Mouse (Mus musculus) neural tube, embryonic 15.5 days (tissue): ENCODE results near the gene Wdr43. TPM values are rescaled to one million over a fixed set of nuclear protein-coding genes. Genes with fewer than 3 reads are reported as not detected.

Source experiments
- ATAC-seq: fragments of 200-750 bp; cut with Nextera tagmentation; 2 replicates; pipeline ENCODE4 v1.8.0; 2017; ENCODE audit warnings: mild to moderate bottlenecking, moderate TSS enrichment, moderate library complexity; ENCODE audit not compliant: low FRiP score
- H3K27ac ChIP-seq: fragments of 300-500 bp; sonication (generic); replicated peaks from 2 replicates; pipeline ENCODE4 v1.5.1; 2015; ENCODE audit warnings: mild to moderate bottlenecking, inconsistent platforms
- H3K27me3 ChIP-seq: fragments of 300-500 bp; sonication (generic); replicated peaks from 2 replicates; pipeline ENCODE4 v1.6.1; 2015; ENCODE audit warnings: inconsistent platforms
- H3K36me3 ChIP-seq: fragments of 300-500 bp; sonication (generic); 2 replicates; pipeline ENCODE4 v1.6.1; 2015; ENCODE audit warnings: inconsistent platforms
- H3K4me1 ChIP-seq: fragments of 300-500 bp; sonication (generic); 2 replicates; pipeline ENCODE4 v1.6.1; 2015; ENCODE audit warnings: inconsistent platforms
- H3K4me2 ChIP-seq: fragments of 300-500 bp; sonication (generic); 2 replicates; pipeline ENCODE4 v1.6.1; 2015; ENCODE audit warnings: inconsistent platforms, mild to moderate bottlenecking, moderate library complexity
- H3K4me3 ChIP-seq: fragments of 300-500 bp; sonication (generic); replicated peaks from 2 replicates; pipeline ENCODE4 v1.5.1; 2015; ENCODE audit warnings: mild to moderate bottlenecking, inconsistent platforms
- H3K9ac ChIP-seq: fragments of 300-500 bp; sonication (generic); replicated peaks from 2 replicates; pipeline ENCODE4 v1.6.1; 2015; ENCODE audit warnings: mild to moderate bottlenecking, inconsistent platforms
- H3K9me3 ChIP-seq: fragments of 300-500 bp; sonication (generic); replicated peaks from 2 replicates; pipeline ENCODE4 v1.6.1; 2016; ENCODE audit warnings: inconsistent platforms
- WGBS: fragments of 180-500 bp; shearing (Covaris S2); methylation state at CpG from one replicate; pipeline ENCODE4 v1.1.7; 2015; ENCODE audit warnings: mixed read lengths; 5-methylcytosine and 5-hydroxymethylcytosine counted together
- polyA plus RNA-seq: library from polyadenylated mRNA; unstranded; fragments of >200 nt; fragmentation: Nextera tagmentation; extraction: Ambion mirVana; gene quantifications from 2 replicates; pipeline ENCODE4 v1.2.1, GENCODE M21; 2015

The Wdr43 gene
- polyA plus RNA-seq, 1 experiment from 2014 or later, result 38.0 TPM

DNA sequence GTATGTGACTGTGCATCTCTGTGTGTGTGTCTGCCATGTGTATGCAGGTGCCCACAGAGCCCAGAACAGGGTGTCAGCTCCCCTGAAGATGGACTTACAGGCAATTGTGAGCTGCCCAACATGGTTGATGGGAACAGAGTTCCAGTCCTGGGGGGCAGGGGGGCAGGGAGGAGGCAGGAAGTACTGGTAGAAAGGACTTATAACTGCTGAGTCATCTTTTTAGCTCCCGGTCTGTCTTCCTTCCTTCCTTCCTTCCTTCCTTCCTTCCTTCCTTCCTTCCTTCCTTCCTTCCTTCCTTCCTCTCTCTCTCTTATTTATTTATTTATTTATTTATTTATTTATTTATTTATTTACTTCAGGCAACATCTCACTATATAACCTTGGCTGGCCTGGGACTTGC, 48.5 kb downstream of the Wdr43 start:
- H3K9ac ChIP-seq, result no peak overlapping the region
- H3K4me2 ChIP-seq, result no peak overlapping the region
- WGBS, result 69% methylated on average over 1 of the region's 1 CpGs
- no peaks in the 10 kb centered on the region for H3K9me3 ChIP-seq
- H3K36me3 ChIP-seq, result no peaks in the 10 kb centered on the region
- no peak for ATAC-seq
- H3K27me3 ChIP-seq, result no peaks in the 10 kb centered on the region
- peaks cover 5% of the 10 kb centered on the region; the same call in 1 of the 2 replicates for H3K4me1 ChIP-seq
- H3K27ac ChIP-seq, result no peak overlapping the region
- H3K4me3 ChIP-seq, result no peak overlapping the region

DNA sequence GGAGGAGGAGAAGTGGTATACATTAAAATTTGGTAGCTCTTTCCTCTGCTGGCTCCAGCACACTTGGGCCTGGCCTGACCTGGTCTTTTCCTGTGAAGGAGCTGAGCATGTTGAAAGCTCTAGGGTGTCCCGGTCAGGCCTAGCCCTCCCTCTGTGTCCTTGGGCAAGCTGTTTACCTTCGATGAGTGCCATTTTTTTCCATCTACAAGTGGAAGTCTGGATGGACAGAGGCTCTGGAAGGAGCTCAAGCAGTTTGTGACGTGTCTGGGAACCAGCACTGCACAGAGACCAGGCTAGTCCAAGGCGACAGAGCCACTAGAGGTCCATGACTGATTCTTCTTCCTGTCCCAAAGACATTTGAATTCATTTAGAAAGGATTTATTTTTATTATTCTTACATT, 49.5 kb downstream of the Wdr43 start:
- WGBS, result 90% methylated on average over 4 of the region's 4 CpGs

DNA sequence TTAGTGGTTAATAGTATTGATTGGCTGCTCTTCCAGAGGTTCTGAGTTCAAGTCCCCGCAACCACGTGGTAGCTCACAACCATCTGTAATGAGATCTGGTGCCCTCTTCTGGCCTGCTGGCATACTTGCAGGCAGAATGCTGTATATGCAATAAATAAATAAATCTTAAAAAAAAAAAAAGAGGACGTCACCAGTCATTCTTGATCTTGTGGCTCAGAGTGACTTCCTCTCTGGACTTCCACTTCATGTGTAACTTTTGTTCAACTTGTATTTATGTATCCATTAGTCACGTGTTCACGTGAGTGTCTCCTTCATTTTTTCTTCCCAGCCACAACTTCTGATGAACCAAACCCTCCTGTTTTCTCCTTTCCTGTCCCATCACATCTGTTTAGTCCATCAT, 53.8 kb downstream of the Wdr43 start:
- WGBS, result 81% methylated on average over 5 of the region's 5 CpGs
- ATAC-seq, result no peak

More for the DNA sequence above, 49.5 kb downstream of the Wdr43 start:
- no peak overlapping the region for H3K27ac ChIP-seq
- H3K27me3 ChIP-seq, result no peaks in the 10 kb centered on the region
- H3K4me3 ChIP-seq, result no peak overlapping the region
- H3K4me1 ChIP-seq, result peaks cover 5% of the 10 kb centered on the region; the same call in 1 of the 2 replicates
- no peak for ATAC-seq
- no peak overlapping the region for H3K9ac ChIP-seq
- H3K9me3 ChIP-seq, result no peaks in the 10 kb centered on the region
- H3K36me3 ChIP-seq, result no peaks in the 10 kb centered on the region
- H3K4me2 ChIP-seq, result no peak overlapping the region

DNA sequence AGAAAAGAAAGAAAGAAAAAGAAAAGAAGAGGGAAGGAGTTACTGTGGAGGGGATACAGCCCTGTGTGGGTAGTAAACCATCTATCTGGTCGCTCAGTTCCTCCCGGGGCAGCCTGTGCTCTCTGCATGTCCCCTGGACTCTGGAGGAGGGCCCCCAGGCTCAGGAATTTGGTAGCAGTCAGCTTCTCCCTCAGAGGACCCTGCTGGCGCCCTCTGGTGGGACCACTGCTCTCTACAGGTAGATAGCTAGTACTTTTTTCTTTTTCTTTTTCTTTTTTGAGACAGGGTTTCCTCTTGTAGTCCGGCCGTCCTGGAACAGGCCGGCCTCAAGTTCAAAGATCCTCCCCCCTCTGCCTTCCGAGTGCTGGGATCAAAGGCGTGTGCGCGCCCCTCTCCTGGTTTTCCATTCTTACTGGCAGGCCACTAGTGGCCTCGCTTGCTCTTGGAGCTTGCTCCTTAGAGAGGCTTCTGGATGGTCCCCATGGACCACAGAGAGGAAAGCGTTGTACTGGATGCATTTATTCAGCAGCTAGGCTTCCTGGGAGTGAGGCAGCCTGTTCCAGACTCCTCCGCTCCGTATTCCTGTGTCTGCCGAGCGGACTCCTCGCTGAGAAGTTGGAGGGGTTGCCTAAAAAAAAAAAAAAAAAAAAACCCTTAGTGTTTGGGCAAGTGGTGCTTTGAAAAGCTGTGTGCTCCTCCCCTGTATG, 56.3 kb downstream of the Wdr43 start:
- H3K4me2 ChIP-seq, result no peak overlapping the region
- no peak overlapping the region for H3K4me3 ChIP-seq
- no peak overlapping the region for H3K27ac ChIP-seq
- no peaks in the 10 kb centered on the region for H3K27me3 ChIP-seq
- peaks cover 23% of the 10 kb centered on the region for H3K4me1 ChIP-seq
- 61% methylated on average over 17 of the region's 17 CpGs for WGBS
- H3K9ac ChIP-seq, result no peak overlapping the region
- H3K36me3 ChIP-seq, result no peaks in the 10 kb centered on the region
- no peak for ATAC-seq
- H3K9me3 ChIP-seq, result no peaks in the 10 kb centered on the region

More for the DNA sequence above, 53.8 kb downstream of the Wdr43 start:
- no peak overlapping the region for H3K4me2 ChIP-seq
- H3K4me3 ChIP-seq, result no peak overlapping the region
- H3K27me3 ChIP-seq, result no peaks in the 10 kb centered on the region
- no peak overlapping the region for H3K9ac ChIP-seq
- no peak overlapping the region for H3K27ac ChIP-seq
- H3K9me3 ChIP-seq, result no peaks in the 10 kb centered on the region
- H3K36me3 ChIP-seq, result no peaks in the 10 kb centered on the region
- peaks cover 16% of the 10 kb centered on the region for H3K4me1 ChIP-seq

DNA sequence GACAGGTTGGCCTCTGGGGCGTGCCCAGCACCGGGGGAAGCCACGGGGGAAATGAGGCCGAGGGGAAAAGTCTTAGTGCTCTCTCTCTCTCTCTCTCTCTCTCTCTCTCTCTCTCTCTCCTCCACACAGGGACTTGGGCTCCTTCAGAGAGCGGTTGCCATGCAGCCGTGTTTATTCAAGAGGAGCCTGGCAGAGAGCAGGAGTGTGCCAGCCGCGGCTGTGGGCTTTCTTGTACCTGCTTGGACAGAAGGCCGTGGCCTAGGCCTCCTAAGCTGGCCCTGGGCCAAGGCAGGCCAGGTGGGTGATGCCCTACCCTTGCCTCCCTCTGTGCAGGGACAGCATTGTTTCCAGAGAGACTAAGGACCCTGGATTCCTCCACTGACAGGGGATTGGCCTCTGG, 57.4 kb downstream of the Wdr43 start, which contains the start of gene Togaram2:
Gene Togaram2, plus strand, starts transcription at position 170 of the 400 bp plus-strand sequence.
- no peak for ATAC-seq
- Histone ChIP-seq H3K4me1 (peaks cover 23% of the 10 kb centered on the region), H3K4me2 (no peak within 1 kb of the TSS), H3K27me3 (no peaks in the 10 kb centered on the region), H3K36me3 (no peaks in the 10 kb centered on the region), H3K9ac (no peak within 1 kb of the TSS), H3K4me3 (no peak within 1 kb of the TSS), H3K27ac (no peak within 1 kb of the TSS; the same call in 1 of the 2 replicates), H3K9me3 (no peaks in the 10 kb centered on the region)
- WGBS, result 54% methylated on average over 9 of the region's 9 CpGs

DNA sequence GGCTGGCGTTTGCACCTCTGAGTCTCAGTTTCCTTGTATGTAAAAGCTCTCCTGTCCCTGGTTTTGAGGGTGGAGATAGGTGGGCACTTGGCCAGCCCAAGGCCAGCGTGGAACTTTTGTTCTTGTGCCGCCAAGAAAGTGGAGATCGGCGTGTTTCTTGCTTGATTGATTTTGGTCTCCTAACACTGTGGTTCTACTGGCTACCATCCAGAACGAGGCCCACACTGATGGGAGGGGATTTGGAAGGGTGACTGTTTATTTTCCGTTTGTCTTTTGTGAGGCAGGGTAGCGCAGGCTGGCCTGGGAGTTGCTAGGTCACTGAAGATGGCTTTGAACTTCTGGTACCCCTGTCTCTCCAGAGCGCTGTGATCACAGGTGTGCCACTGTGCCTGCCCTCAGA, 58.2 kb downstream of the Wdr43 start:
- Histone ChIP-seq H3K9ac (no peak overlapping the region), H3K9me3 (no peaks in the 10 kb centered on the region), H3K4me1 (peaks cover 23% of the 10 kb centered on the region), H3K27ac (peak overlapping the region; percentile 5; the same call in 1 of the 2 replicates), H3K4me3 (no peak overlapping the region), H3K36me3 (no peaks in the 10 kb centered on the region), H3K27me3 (no peaks in the 10 kb centered on the region), H3K4me2 (no peak overlapping the region)
- 57% methylated on average over 9 of the region's 9 CpGs for WGBS
- ATAC-seq, result 0 out of 2 replicates have a peak, but pooled peaks have one; percentile 43

DNA sequence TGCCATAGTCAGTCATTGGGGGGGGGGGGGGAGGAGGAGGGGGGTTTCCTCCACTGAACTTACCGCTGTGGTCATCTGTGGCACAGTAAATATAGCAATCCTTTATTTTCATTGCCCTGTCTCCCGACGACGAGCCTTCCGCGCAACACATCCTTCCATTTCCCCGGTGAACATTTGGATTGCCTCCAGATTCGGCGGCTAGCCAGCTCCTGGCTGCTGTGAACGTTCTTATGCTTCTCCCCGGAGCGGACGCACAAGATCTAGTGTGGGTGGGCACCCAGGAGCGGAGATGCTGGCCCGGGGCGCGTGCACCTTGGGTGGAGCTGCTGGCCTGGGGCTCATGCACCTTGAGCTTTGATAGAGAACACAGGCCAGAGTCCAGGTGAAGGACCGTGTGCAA, 59.2 kb downstream of the Wdr43 start:
- WGBS, result 63% methylated on average over 18 of the region's 18 CpGs

DNA sequence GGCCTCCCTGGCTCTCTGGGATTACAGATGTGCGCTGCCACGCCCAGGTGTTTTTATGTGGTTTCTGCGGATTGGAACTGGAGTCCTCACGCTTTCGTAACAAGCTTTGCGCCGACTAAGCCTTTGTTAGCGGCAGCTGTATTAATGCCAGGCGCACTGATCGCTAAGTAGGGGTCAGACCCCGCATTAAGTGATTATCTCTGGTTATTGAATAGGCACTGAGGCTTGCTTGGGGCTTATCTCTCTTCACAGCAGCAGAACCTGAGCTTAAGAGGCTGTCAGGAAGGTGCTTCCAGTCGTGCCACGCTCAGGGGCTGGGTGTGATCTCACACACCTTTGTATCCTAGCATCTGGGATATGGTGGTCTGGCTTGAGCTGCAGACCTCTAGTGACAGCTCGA, 66.0 kb downstream of the Wdr43 start:
- 87% methylated on average over 14 of the region's 14 CpGs for WGBS
- no peak for ATAC-seq
- Histone ChIP-seq H3K27ac (no peak overlapping the region), H3K27me3 (no peaks in the 10 kb centered on the region), H3K9ac (no peak overlapping the region), H3K4me1 (no peaks in the 10 kb centered on the region), H3K4me2 (no peak overlapping the region), H3K4me3 (no peak overlapping the region), H3K9me3 (no peaks in the 10 kb centered on the region), H3K36me3 (no peaks in the 10 kb centered on the region)

More for the DNA sequence above, 59.2 kb downstream of the Wdr43 start:
- H3K9ac ChIP-seq, result no peak overlapping the region
- H3K9me3 ChIP-seq, result no peaks in the 10 kb centered on the region
- peaks cover 23% of the 10 kb centered on the region for H3K4me1 ChIP-seq
- no peaks in the 10 kb centered on the region for H3K36me3 ChIP-seq
- no peaks in the 10 kb centered on the region for H3K27me3 ChIP-seq
- H3K27ac ChIP-seq, result no peak overlapping the region; the same call in 1 of the 2 replicates
- no peak overlapping the region for H3K4me2 ChIP-seq
- ATAC-seq, result peak; percentile 11; the same call in 1 of the 2 replicates
- no peak overlapping the region for H3K4me3 ChIP-seq

DNA sequence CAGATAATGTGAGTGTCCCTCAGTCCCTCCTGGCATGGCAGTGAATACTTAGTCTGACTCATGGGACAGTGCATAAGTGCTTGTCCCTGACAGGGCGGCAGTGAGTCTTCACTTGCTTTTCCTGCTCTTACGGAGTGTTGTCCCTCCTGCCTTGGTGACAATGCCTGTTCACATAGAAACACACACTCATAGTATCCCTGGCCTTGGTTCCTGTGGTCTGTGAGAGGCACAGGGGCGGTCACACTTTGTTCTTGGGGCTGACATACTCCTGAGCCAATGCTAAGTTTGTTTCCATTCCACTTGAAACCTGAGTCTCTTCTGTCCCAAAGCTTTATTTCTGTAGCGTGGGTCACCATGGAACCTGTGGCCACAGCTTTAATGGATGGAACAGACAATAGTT, 66.7 kb downstream of the Wdr43 start:
- Histone ChIP-seq H3K36me3 (no peaks in the 10 kb centered on the region), H3K4me2 (no peak overlapping the region), H3K27ac (no peak overlapping the region), H3K4me1 (no peaks in the 10 kb centered on the region), H3K9me3 (no peaks in the 10 kb centered on the region), H3K27me3 (no peaks in the 10 kb centered on the region), H3K9ac (no peak overlapping the region), H3K4me3 (no peak overlapping the region)
- no peak for ATAC-seq
- 94% methylated on average over 4 of the region's 4 CpGs for WGBS

DNA sequence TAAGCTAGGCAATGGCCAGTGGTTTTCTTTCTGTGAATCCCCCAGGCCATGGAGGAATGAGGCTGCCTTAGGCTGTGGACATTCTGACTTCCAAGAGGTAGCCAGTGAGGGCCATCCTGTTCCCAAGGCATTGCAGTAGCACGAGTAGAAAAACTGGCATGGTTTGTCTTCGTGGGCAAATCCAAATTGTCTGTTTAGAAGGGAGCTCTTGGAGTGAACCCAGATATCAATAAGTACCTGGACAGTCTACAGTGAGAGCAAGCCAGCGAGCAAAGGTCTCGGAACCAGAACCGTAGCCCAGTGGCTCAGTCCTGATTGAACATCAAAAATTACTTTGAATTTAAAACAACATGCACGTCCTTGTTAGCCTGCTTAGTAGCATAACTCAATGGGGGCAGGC, 67.6 kb downstream of the Wdr43 start:
- no peak overlapping the region for H3K27ac ChIP-seq
- H3K36me3 ChIP-seq, result no peaks in the 10 kb centered on the region
- no peaks in the 10 kb centered on the region for H3K4me1 ChIP-seq
- WGBS, result 88% methylated on average over 6 of the region's 6 CpGs
- no peak overlapping the region for H3K4me2 ChIP-seq
- H3K9me3 ChIP-seq, result no peaks in the 10 kb centered on the region
- H3K27me3 ChIP-seq, result no peaks in the 10 kb centered on the region
- H3K9ac ChIP-seq, result no peak overlapping the region
- no peak for ATAC-seq
- no peak overlapping the region for H3K4me3 ChIP-seq

DNA sequence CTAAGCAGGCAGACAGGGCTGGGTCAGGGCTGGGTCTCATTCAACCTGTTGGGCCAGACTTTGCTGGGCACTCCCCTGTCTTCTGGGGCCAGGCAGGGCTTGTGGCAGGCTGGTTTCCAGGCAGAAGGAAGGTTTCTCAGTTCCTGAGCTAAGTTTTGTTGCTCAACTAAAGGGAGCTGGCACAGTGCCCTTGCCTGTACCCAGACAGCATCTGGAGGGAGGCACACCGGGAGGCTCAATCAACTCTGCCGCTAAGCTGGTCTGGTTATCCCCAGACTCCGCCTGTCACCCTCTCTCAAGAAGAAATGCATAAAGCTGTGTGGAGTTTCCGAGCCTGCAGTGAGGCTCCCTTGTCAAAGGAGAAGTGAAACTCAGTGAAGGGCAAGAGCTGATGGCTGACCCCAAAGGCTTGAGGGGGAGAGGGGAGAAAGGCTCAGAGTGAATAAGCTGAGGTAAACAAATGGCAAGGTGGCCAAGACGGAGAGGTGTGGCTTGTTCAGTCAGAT, 68.5 kb downstream of the Wdr43 start:
- no peak overlapping the region for H3K4me3 ChIP-seq
- no peaks in the 10 kb centered on the region for H3K9me3 ChIP-seq
- H3K4me1 ChIP-seq, result no peaks in the 10 kb centered on the region
- H3K9ac ChIP-seq, result no peak overlapping the region
- H3K27ac ChIP-seq, result no peak overlapping the region
- no peaks in the 10 kb centered on the region for H3K36me3 ChIP-seq
- 56% methylated on average over 5 of the region's 5 CpGs for WGBS
- no peak for ATAC-seq
- no peak overlapping the region for H3K4me2 ChIP-seq
- H3K27me3 ChIP-seq, result no peaks in the 10 kb centered on the region

DNA sequence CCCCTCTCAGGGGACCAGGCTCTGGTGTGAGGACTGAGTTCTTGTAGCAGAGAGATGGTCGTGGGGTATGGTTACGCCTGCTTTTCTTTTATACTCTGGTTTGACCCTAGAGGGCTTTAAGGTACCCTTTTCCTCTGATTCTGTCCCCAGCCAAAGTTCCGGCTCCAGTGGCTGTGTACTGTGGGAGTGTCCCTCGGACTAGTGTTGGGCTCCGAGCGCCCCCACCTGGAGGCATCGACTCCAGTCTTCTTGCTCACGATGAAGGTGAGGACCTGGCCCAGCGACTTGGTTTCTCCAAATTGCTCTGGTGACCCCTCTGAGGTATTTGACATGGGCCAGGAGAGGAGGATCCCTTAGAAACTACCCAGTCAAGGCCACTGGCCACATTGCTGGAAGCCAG, 71.7 kb downstream of the Wdr43 start:
- Histone ChIP-seq H3K4me2 (no peak overlapping the region), H3K9me3 (no peaks in the 10 kb centered on the region), H3K4me1 (peaks cover 5% of the 10 kb centered on the region; the same call in 1 of the 2 replicates), H3K27ac (no peak overlapping the region), H3K4me3 (no peak overlapping the region), H3K36me3 (no peaks in the 10 kb centered on the region), H3K9ac (no peak overlapping the region), H3K27me3 (no peaks in the 10 kb centered on the region)
- no peak for ATAC-seq
- 76% methylated on average over 9 of the region's 9 CpGs for WGBS
